Mouse (Mus musculus) hindbrain, embryonic 13.5 days (tissue): Measurements from ENCODE around the gene Olfr545. TPM values are rescaled to one million over a fixed set of nuclear protein-coding genes. Genes with fewer than 3 reads are reported as not detected.
A peak's percentile ranks its signal among the peaks of the same experiment; 100 is the strongest.

Experiments
- ATAC-seq: fragments of 200-750 bp; cut with Nextera tagmentation; 2 replicates; pipeline ENCODE4 v1.8.0; 2017; ENCODE audit warnings: moderate TSS enrichment; ENCODE audit not compliant: low FRiP score
- H3K27ac ChIP-seq: fragments of 300-500 bp; sonication (generic); 2 replicates; pipeline ENCODE4 v1.5.1; 2015; ENCODE audit warnings: inconsistent platforms, mild to moderate bottlenecking, moderate library complexity
- H3K27me3 ChIP-seq: fragments of 300-500 bp; sonication (generic); 2 replicates; pipeline ENCODE4 v1.6.1; 2015; ENCODE audit warnings: mild to moderate bottlenecking, inconsistent platforms
- H3K36me3 ChIP-seq: fragments of 300-500 bp; sonication (generic); 2 replicates; pipeline ENCODE4 v1.6.1; 2015; ENCODE audit warnings: mild to moderate bottlenecking, inconsistent platforms
- H3K4me1 ChIP-seq: fragments of 300-500 bp; sonication (generic); replicated peaks from 2 replicates; pipeline ENCODE4 v1.6.1; 2015; ENCODE audit warnings: inconsistent platforms
- H3K4me2 ChIP-seq: fragments of 300-500 bp; sonication (generic); 2 replicates; pipeline ENCODE4 v1.6.1; 2015; ENCODE audit warnings: inconsistent platforms, mild to moderate bottlenecking, moderate library complexity
- H3K4me3 ChIP-seq: fragments of 300-500 bp; sonication (generic); 2 replicates; pipeline ENCODE4 v1.5.1; 2015; ENCODE audit warnings: mild to moderate bottlenecking, inconsistent platforms
- H3K9ac ChIP-seq: fragments of 300-500 bp; sonication (generic); 2 replicates; pipeline ENCODE4 v1.6.1; 2015; ENCODE audit warnings: mild to moderate bottlenecking, inconsistent platforms
- H3K9me3 ChIP-seq: fragments of 300-500 bp; sonication (generic); 2 replicates; pipeline ENCODE4 v1.6.1; 2016; ENCODE audit warnings: inconsistent platforms
- WGBS: fragments of 180-500 bp; shearing (Covaris S2); methylation state at CpG from one replicate; pipeline ENCODE4 v1.1.7; 2015; 5-methylcytosine and 5-hydroxymethylcytosine counted together
- polyA plus RNA-seq: library from polyadenylated mRNA; unstranded; fragments of >200 nt; fragmentation: Nextera tagmentation; extraction: Ambion mirVana; gene quantifications from 2 replicates; pipeline ENCODE4 v1.2.1, GENCODE M21; 2015

Olfr545 gene
- polyA plus RNA-seq, 1 experiment from 2014 or later, result 0.14 TPM

GRCm38 (mm10) chr7:102477377-102477776 lies 22.0 kb downstream of the Olfr545 start:
- Histone ChIP-seq H3K4me3 (no peak overlapping the region), H3K4me1 (no peaks in the 10 kb centered on the region), H3K36me3 (peaks cover 6% of the 10 kb centered on the region; the same call in 1 of the 2 replicates), H3K4me2 (no peak overlapping the region), H3K9me3 (no peaks in the 10 kb centered on the region), H3K27ac (no peak overlapping the region), H3K27me3 (no peaks in the 10 kb centered on the region), H3K9ac (no peak overlapping the region)
- ATAC-seq, result no peak
- WGBS, result 78% methylated on average over 11 of the region's 11 CpGs

GRCm38 (mm10) chr7:102476601-102477000 lies 22.8 kb downstream of the Olfr545 start:
- H3K4me1 ChIP-seq, result no peaks in the 10 kb centered on the region
- WGBS, result 95% methylated on average over 5 of the region's 5 CpGs
- H3K4me2 ChIP-seq, result no peak overlapping the region
- H3K4me3 ChIP-seq, result no peak overlapping the region
- peaks cover 6% of the 10 kb centered on the region; the same call in 1 of the 2 replicates for H3K36me3 ChIP-seq
- H3K9me3 ChIP-seq, result no peaks in the 10 kb centered on the region
- no peaks in the 10 kb centered on the region for H3K27me3 ChIP-seq
- H3K27ac ChIP-seq, result no peak overlapping the region
- ATAC-seq, result no peak
- no peak overlapping the region for H3K9ac ChIP-seq

GRCm38 (mm10) chr7:102472675-102473074 lies 26.7 kb downstream of the Olfr545 start:
- Histone ChIP-seq H3K27me3 (no peaks in the 10 kb centered on the region), H3K4me2 (no peak overlapping the region), H3K4me3 (no peak overlapping the region), H3K27ac (no peak overlapping the region), H3K9me3 (no peaks in the 10 kb centered on the region), H3K4me1 (no peaks in the 10 kb centered on the region), H3K9ac (no peak overlapping the region), H3K36me3 (peaks cover 18% of the 10 kb centered on the region)
- 77% methylated on average over 5 of the region's 5 CpGs for WGBS
- ATAC-seq, result no peak

DNA sequence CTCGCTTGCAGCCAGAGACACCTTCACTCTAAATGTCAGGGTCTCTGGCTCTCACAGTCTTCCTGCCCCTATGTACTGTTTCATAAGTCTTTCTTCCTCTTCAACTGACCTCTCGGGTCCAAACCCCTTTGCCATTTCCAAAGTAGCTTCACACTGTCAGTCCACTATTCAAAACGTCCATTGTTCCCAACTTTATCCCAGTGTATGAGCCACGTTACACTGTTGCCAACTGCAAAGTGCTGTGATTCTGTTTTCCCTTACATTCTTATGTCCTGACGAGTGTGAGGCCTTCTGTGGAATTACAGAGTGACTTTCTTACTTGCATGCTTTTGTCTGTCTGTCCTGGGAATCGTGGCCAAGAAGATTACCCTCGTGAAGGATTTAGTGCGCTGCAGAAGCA lies 31.8 kb downstream of the Olfr545 start:
- WGBS, result 88% methylated on average over 8 of the region's 8 CpGs
- Histone ChIP-seq H3K4me1 (no peaks in the 10 kb centered on the region), H3K4me2 (no peak overlapping the region), H3K27ac (no peak overlapping the region), H3K9me3 (no peaks in the 10 kb centered on the region), H3K27me3 (no peaks in the 10 kb centered on the region), H3K36me3 (peaks cover 59% of the 10 kb centered on the region), H3K9ac (no peak overlapping the region), H3K4me3 (no peak overlapping the region)
- ATAC-seq, result no peak

- H3K27ac ChIP-seq, result no peak overlapping the region
- H3K27me3 ChIP-seq, result no peaks in the 10 kb centered on the region
- H3K4me2 ChIP-seq, result no peak overlapping the region
- H3K36me3 ChIP-seq, result peaks cover 86% of the 10 kb centered on the region
- ATAC-seq, result no peak
- H3K4me3 ChIP-seq, result no peak overlapping the region
- 78% methylated on average over 5 of the region's 5 CpGs for WGBS
- H3K9ac ChIP-seq, result no peak overlapping the region
- no peaks in the 10 kb centered on the region for H3K4me1 ChIP-seq
- H3K9me3 ChIP-seq, result no peaks in the 10 kb centered on the region
Observed at GRCm38 (mm10) chr7:102458618-102459380, 40.6 kb downstream of the Olfr545 start.

- no peak overlapping the region for H3K4me3 ChIP-seq
- H3K27ac ChIP-seq, result no peak overlapping the region
- H3K9ac ChIP-seq, result no peak overlapping the region
- no peak for ATAC-seq
- H3K4me1 ChIP-seq, result peaks cover 24% of the 10 kb centered on the region
- H3K4me2 ChIP-seq, result no peak overlapping the region
- 96% methylated on average over 9 of the region's 9 CpGs for WGBS
- H3K9me3 ChIP-seq, result no peaks in the 10 kb centered on the region
- no peaks in the 10 kb centered on the region for H3K27me3 ChIP-seq
- peaks cover 44% of the 10 kb centered on the region for H3K36me3 ChIP-seq
Observed at GRCm38 (mm10) chr7:102446438-102446837, 52.9 kb downstream of the Olfr545 start.

- Histone ChIP-seq H3K9ac (no peak overlapping the region), H3K4me3 (no peak overlapping the region), H3K27ac (no peak overlapping the region), H3K27me3 (peaks cover 4% of the 10 kb centered on the region; the same call in 1 of the 2 replicates), H3K36me3 (peaks cover 26% of the 10 kb centered on the region), H3K4me2 (no peak overlapping the region), H3K4me1 (peaks cover 24% of the 10 kb centered on the region), H3K9me3 (no peaks in the 10 kb centered on the region)
- ATAC-seq, result no peak
- WGBS, result 89% methylated on average over 2 of the region's 2 CpGs
Observed at GRCm38 (mm10) chr7:102444301-102444700, 55.1 kb downstream of the Olfr545 start.

DNA sequence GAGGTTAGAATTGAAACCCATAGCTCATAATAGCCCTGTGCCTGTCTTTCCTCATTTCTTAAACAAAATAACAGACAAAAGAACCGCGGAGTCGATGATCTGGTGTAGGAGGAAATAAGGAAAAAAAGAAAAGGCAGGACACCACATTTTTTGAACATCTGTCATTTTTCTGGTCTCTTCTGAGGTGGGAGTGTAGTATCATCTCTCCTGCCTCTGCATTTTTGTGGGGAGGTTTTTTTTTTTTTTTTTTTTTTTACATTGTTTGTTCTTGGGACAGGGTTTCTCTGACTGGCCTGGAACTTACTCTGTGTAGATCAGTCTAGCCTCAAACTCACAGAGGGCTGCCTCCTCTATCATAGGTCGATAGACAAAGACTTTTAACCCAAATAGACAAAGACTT lies 56.9 kb downstream of the Olfr545 start:
- Histone ChIP-seq H3K27ac (peak overlapping the region; percentile 81; the same call in 1 of the 2 replicates), H3K4me2 (peak overlapping the region; percentile 83), H3K9ac (peak overlapping the region; percentile 80), H3K4me3 (peak overlapping the region; percentile 81), H3K4me1 (peaks cover 24% of the 10 kb centered on the region), H3K36me3 (peaks cover 16% of the 10 kb centered on the region), H3K27me3 (peaks cover 13% of the 10 kb centered on the region), H3K9me3 (no peaks in the 10 kb centered on the region)
- 0% methylated on average over 4 of the region's 4 CpGs for WGBS
- no peak for ATAC-seq

GRCm38 (mm10) chr7:102441657-102442391 lies 57.5 kb downstream of the Olfr545 start, which contains the start of gene Rrm1:
Rrm1 (plus strand) TSS chr7:102441695.
- Histone ChIP-seq H3K36me3 (peaks cover 12% of the 10 kb centered on the region), H3K9ac (peak within 1 kb of the TSS; percentile 80), H3K27ac (peak within 1 kb of the TSS; percentile 81), H3K9me3 (no peaks in the 10 kb centered on the region), H3K27me3 (peaks cover 18% of the 10 kb centered on the region), H3K4me1 (peaks cover 24% of the 10 kb centered on the region), H3K4me3 (peak within 1 kb of the TSS; percentile 81), H3K4me2 (peak within 1 kb of the TSS; percentile 83)
- ATAC-seq, result peak; percentile 99
- under 1% methylated on average over 56 of the region's 56 CpGs for WGBS

Other genes with a start within 250 kb of the Olfr545 start
- 19.1 and 21.0 TPM in 2 replicates for gene Rhog, start 243.5 kb downstream of the Olfr545 start, polyA plus RNA-seq
- 9.6 and 9.9 TPM in 2 replicates for gene Stim1, start 231.8 kb downstream of the Olfr545 start, polyA plus RNA-seq
- 58.6 and 59.2 TPM in 2 replicates for gene Rrm1, start 57.9 kb downstream of the Olfr545 start, polyA plus RNA-seq
- 0.60 and 0.85 TPM in 2 replicates for gene Olfr543, start 17.9 kb downstream of the Olfr545 start, polyA plus RNA-seq
- 0.21 and 0.30 TPM in 2 replicates for gene Olfr544, start 11.3 kb downstream of the Olfr545 start, polyA plus RNA-seq
- not detected in 2 replicates for gene Olfr547, start 35.2 kb upstream of the Olfr545 start, polyA plus RNA-seq
- gene Olfr548-ps1, start 41.3 kb upstream of the Olfr545 start, polyA plus RNA-seq, result not detected in 2 replicates
- gene Olfr549, start 50.3 kb upstream of the Olfr545 start, polyA plus RNA-seq, result not detected in 2 replicates
- gene Trim21, start 65.9 kb upstream of the Olfr545 start, polyA plus RNA-seq, result 0.19 and 0.32 TPM in 2 replicates
- not detected in 2 replicates for gene Olfr550, start 71.9 kb upstream of the Olfr545 start, polyA plus RNA-seq
- not detected in 2 replicates for gene Olfr551, start 92.3 kb upstream of the Olfr545 start, polyA plus RNA-seq
- not detected in 2 replicates for gene Olfr552, start 98.2 kb upstream of the Olfr545 start, polyA plus RNA-seq
- gene Olfr553, start 118.6 kb upstream of the Olfr545 start, polyA plus RNA-seq, result not detected in 2 replicates
- gene Olfr554, start 138.9 kb upstream of the Olfr545 start, polyA plus RNA-seq, result not detected in 2 replicates
- not detected in 2 replicates for gene Olfr555, start 159.2 kb upstream of the Olfr545 start, polyA plus RNA-seq
- not detected in 2 replicates for gene Olfr556, start 165.3 kb upstream of the Olfr545 start, polyA plus RNA-seq
- gene Trim68, start 187.8 kb upstream of the Olfr545 start, polyA plus RNA-seq, result 7.2 and 8.0 TPM in 2 replicates
- gene Olfr557, start 196.3 kb upstream of the Olfr545 start, polyA plus RNA-seq, result not detected in 2 replicates
- 0.39 TPM in 2 replicates for gene Olfr558, start 202.6 kb upstream of the Olfr545 start, polyA plus RNA-seq
- not detected in 2 replicates for gene Olfr33, start 219.5 kb upstream of the Olfr545 start, polyA plus RNA-seq
- gene Olfr559, start 227.9 kb upstream of the Olfr545 start, polyA plus RNA-seq, result not detected in 2 replicates